Mouse (Mus musculus) neural tube, embryonic 12.5 days (tissue): ENCODE results near the gene Gm28038. TPM values are rescaled to one million over a fixed set of nuclear protein-coding genes. Genes with fewer than 3 reads are reported as not detected.

Experiments
- ATAC-seq: fragments of 200-750 bp; cut with Nextera tagmentation; 2 replicates; pipeline ENCODE4 v1.8.0; 2017; ENCODE audit warnings: low read depth, mild to moderate bottlenecking, moderate TSS enrichment, moderate library complexity; ENCODE audit not compliant: low FRiP score
- H3K27ac ChIP-seq: fragments of 300-500 bp; sonication (generic); 2 replicates; pipeline ENCODE4 v1.5.1; 2016
- H3K27me3 ChIP-seq: fragments of 300-500 bp; sonication (generic); replicated peaks from 2 replicates; pipeline ENCODE4 v1.6.1; 2016; ENCODE audit warnings: mild to moderate bottlenecking
- H3K36me3 ChIP-seq: fragments of 300-500 bp; sonication (generic); 2 replicates; pipeline ENCODE4 v1.6.1; 2016; ENCODE audit warnings: mild to moderate bottlenecking
- H3K4me1 ChIP-seq: fragments of 300-500 bp; sonication (generic); 2 replicates; pipeline ENCODE4 v1.6.1; 2016
- H3K4me2 ChIP-seq: fragments of 300-500 bp; sonication (generic); replicated peaks from 2 replicates; pipeline ENCODE4 v1.6.1; 2016; ENCODE audit warnings: mild to moderate bottlenecking
- H3K4me3 ChIP-seq: fragments of 300-500 bp; sonication (generic); 2 replicates; pipeline ENCODE4 v1.5.1; 2016
- H3K9ac ChIP-seq: fragments of 300-500 bp; sonication (generic); 2 replicates; pipeline ENCODE4 v1.6.1; 2016; ENCODE audit warnings: mild to moderate bottlenecking
- H3K9me3 ChIP-seq: fragments of 300-500 bp; sonication (generic); 2 replicates; pipeline ENCODE4 v1.6.1; 2016; ENCODE audit warnings: mild to moderate bottlenecking
- WGBS: fragments of 180-500 bp; shearing (Covaris S2); methylation state at CpG from one replicate; pipeline ENCODE4 v1.1.7; 2016; 5-methylcytosine and 5-hydroxymethylcytosine counted together
- polyA plus RNA-seq: library from polyadenylated mRNA; unstranded; fragments of >200 nt; fragmentation: Nextera tagmentation; extraction: Ambion mirVana; gene quantifications from 2 replicates; pipeline ENCODE4 v1.2.1, GENCODE M21; 2016

The Gm28038 gene
- polyA plus RNA-seq, 1 experiment from 2014 or later = not detected

DNA sequence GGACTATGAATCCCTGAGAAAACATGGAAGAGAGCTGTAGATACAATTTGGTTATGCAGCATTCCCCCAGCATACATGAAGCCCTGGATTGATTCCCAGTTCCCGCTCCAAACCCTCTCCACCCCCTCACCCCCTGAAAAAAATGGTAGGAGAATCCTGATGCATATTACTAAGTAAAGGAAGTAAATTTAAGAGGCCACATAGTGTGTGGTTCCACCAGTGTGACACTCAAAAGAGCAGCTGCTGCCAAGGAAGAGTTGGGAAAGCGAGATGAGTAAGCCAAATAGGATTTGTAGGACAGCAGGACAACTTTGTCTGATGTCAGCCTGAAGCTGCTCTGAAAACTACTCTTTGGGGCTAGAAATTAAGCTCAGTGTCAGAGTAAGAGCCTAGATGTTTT, 30.6 kb downstream of the Gm28038 start:
- ATAC-seq = no peak
- WGBS = 98% methylated on average over 2 of the region's 2 CpGs
- peaks cover 96% of the 10 kb centered on the region for H3K36me3 ChIP-seq
- no peak overlapping the region for H3K4me2 ChIP-seq
- no peak overlapping the region for H3K9ac ChIP-seq
- H3K4me3 ChIP-seq = no peak overlapping the region
- H3K27me3 ChIP-seq = no peaks in the 10 kb centered on the region
- H3K27ac ChIP-seq = no peak overlapping the region
- no peaks in the 10 kb centered on the region for H3K9me3 ChIP-seq
- H3K4me1 ChIP-seq = no peaks in the 10 kb centered on the region

- Histone ChIP-seq H3K27ac (no peak overlapping the region), H3K4me3 (no peak overlapping the region), H3K27me3 (no peaks in the 10 kb centered on the region), H3K9me3 (no peaks in the 10 kb centered on the region), H3K9ac (no peak overlapping the region), H3K4me2 (no peak overlapping the region), H3K36me3 (peaks cover 90% of the 10 kb centered on the region), H3K4me1 (no peaks in the 10 kb centered on the region)
- 96% methylated on average over 4 of the region's 4 CpGs for WGBS
- ATAC-seq = no peak
Observed at GRCm38 (mm10) chr2:30316136-30316535, 35.3 kb downstream of the Gm28038 start.

DNA sequence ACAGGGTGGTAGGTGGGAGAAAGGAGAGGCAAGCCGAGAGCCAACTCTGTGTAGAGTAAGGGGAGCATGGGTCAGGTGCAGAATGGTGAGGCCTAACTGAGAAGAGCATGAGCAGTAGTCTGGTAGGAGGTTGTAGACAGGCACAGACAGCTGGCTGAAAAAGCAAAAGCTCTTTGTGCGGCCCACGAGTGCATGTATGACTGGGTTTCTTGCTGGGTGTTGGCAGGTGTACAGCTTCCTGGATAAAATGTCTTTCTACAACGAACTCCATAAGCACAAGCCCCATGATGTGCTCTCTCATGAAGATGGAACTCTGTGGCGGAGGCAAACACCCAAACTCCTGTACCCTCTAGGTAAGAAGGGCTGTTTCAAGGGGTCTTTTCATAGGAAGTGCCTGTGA, 36.1 kb downstream of the Gm28038 start:
- no peak for ATAC-seq
- H3K4me1 ChIP-seq = no peaks in the 10 kb centered on the region
- H3K4me3 ChIP-seq = no peak overlapping the region
- H3K27me3 ChIP-seq = no peaks in the 10 kb centered on the region
- H3K27ac ChIP-seq = no peak overlapping the region
- no peak overlapping the region for H3K9ac ChIP-seq
- H3K4me2 ChIP-seq = no peak overlapping the region
- no peaks in the 10 kb centered on the region for H3K9me3 ChIP-seq
- WGBS = 94% methylated on average over 5 of the region's 5 CpGs
- peaks cover 91% of the 10 kb centered on the region for H3K36me3 ChIP-seq

- H3K27me3 ChIP-seq = no peaks in the 10 kb centered on the region
- no peaks in the 10 kb centered on the region for H3K4me1 ChIP-seq
- no peak overlapping the region for H3K4me3 ChIP-seq
- no peak overlapping the region for H3K27ac ChIP-seq
- WGBS = 90% methylated on average over 4 of the region's 4 CpGs
- ATAC-seq = no peak
- peaks cover 92% of the 10 kb centered on the region for H3K36me3 ChIP-seq
- no peaks in the 10 kb centered on the region for H3K9me3 ChIP-seq
- H3K9ac ChIP-seq = no peak overlapping the region
- no peak overlapping the region for H3K4me2 ChIP-seq
Observed at GRCm38 (mm10) chr2:30319260-30319659, 38.4 kb downstream of the Gm28038 start.

- Histone ChIP-seq H3K4me3 (no peak overlapping the region), H3K4me2 (no peak overlapping the region), H3K27me3 (no peaks in the 10 kb centered on the region), H3K27ac (no peak overlapping the region), H3K9ac (no peak overlapping the region), H3K36me3 (peaks cover 92% of the 10 kb centered on the region), H3K9me3 (no peaks in the 10 kb centered on the region), H3K4me1 (no peaks in the 10 kb centered on the region)
- ATAC-seq = no peak
- WGBS = 87% methylated on average over 7 of the region's 7 CpGs
Observed at GRCm38 (mm10) chr2:30323111-30323510, 42.3 kb downstream of the Gm28038 start.

GRCm38 (mm10) chr2:30325296-30325695, 44.5 kb downstream of the Gm28038 start:
- no peaks in the 10 kb centered on the region for H3K9me3 ChIP-seq
- no peak overlapping the region for H3K4me3 ChIP-seq
- no peak overlapping the region for H3K9ac ChIP-seq
- no peak overlapping the region for H3K4me2 ChIP-seq
- peaks cover 95% of the 10 kb centered on the region for H3K36me3 ChIP-seq
- ATAC-seq = no peak
- H3K27me3 ChIP-seq = no peaks in the 10 kb centered on the region
- no peak overlapping the region for H3K27ac ChIP-seq
- 95% methylated on average over 5 of the region's 5 CpGs for WGBS
- no peaks in the 10 kb centered on the region for H3K4me1 ChIP-seq

- no peak overlapping the region for H3K9ac ChIP-seq
- peaks cover 96% of the 10 kb centered on the region for H3K36me3 ChIP-seq
- no peak overlapping the region for H3K4me2 ChIP-seq
- ATAC-seq = no peak
- H3K27ac ChIP-seq = no peak overlapping the region
- no peaks in the 10 kb centered on the region for H3K9me3 ChIP-seq
- no peak overlapping the region for H3K4me3 ChIP-seq
- no peaks in the 10 kb centered on the region for H3K4me1 ChIP-seq
- 94% methylated on average over 7 of the region's 7 CpGs for WGBS
- H3K27me3 ChIP-seq = no peaks in the 10 kb centered on the region
Observed at GRCm38 (mm10) chr2:30327276-30327675, 46.4 kb downstream of the Gm28038 start.

- Histone ChIP-seq H3K9ac (no peak overlapping the region), H3K4me2 (no peak overlapping the region), H3K4me3 (no peak overlapping the region), H3K4me1 (no peaks in the 10 kb centered on the region), H3K36me3 (peaks cover 96% of the 10 kb centered on the region), H3K27ac (no peak overlapping the region), H3K9me3 (no peaks in the 10 kb centered on the region), H3K27me3 (no peaks in the 10 kb centered on the region)
- no peak for ATAC-seq
- 94% methylated on average over 3 of the region's 3 CpGs for WGBS
Observed at GRCm38 (mm10) chr2:30328791-30329190, 47.9 kb downstream of the Gm28038 start.

DNA sequence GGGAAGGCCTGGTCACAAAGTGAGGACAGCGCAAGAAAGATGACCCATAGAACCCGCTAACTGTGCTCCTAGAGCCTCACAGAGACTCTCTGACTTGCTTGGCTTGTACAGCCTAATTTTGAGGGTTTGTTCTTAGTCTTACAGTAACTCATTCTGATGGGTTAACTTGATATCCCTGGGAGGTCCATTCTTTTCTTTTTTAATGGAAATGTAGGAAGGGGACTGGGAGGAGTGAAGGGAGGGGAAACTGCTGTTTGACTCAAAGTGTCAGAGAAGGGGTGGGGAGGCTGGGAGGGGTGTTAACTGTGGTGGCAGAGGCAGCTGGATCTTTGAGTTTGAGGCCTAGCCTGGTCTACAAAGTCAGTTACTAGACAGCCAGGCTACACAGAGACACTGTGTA, 54.5 kb downstream of the Gm28038 start:
- Histone ChIP-seq H3K4me3 (no peak overlapping the region), H3K4me2 (no peak overlapping the region), H3K4me1 (no peaks in the 10 kb centered on the region), H3K27ac (no peak overlapping the region), H3K27me3 (no peaks in the 10 kb centered on the region), H3K9me3 (no peaks in the 10 kb centered on the region), H3K9ac (no peak overlapping the region), H3K36me3 (peaks cover 98% of the 10 kb centered on the region)
- WGBS = 89% methylated on average over 2 of the region's 2 CpGs
- no peak for ATAC-seq

DNA sequence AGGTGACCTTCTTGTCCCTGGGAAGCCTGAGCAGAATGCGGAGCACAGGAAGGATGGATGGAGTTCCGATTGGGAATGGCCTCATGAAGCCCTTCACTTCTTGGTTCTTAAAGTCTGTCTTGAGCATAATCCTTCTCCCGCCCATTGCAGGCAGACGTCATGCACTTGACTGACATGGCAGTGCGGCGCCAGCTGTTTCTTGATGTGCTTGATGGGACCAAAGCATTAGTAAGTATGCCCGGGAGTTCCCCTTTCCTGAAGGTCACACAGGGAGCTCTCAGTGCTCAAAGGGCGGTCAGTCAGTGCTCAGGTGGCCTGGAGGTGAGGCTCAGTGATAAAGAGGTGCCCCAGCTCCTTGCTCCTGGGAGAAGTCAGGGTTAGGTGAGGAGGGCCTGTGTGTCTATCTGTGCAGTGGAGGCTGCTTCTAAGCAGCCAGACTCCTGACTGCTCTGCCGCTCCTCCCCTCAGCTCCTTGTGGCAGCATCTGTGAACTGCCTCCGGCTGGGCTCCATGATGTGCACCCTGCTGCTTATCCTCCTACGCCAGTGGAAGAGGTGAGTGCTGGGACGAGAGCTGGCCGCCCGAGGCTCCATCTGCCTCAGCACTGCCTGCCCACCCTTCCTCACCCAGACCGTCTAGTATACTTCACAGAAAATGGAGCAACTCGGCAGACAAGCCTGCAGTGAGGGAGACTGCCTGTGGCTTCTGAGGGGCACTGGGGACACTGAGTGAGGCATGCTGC, 55.5 kb downstream of the Gm28038 start:
- 90% methylated on average over 16 of the region's 16 CpGs for WGBS
- Histone ChIP-seq H3K4me3 (no peak overlapping the region), H3K27me3 (no peaks in the 10 kb centered on the region), H3K9me3 (no peaks in the 10 kb centered on the region), H3K4me2 (no peak overlapping the region), H3K4me1 (no peaks in the 10 kb centered on the region), H3K9ac (no peak overlapping the region), H3K27ac (no peak overlapping the region), H3K36me3 (peaks cover 98% of the 10 kb centered on the region)
- no peak for ATAC-seq

DNA sequence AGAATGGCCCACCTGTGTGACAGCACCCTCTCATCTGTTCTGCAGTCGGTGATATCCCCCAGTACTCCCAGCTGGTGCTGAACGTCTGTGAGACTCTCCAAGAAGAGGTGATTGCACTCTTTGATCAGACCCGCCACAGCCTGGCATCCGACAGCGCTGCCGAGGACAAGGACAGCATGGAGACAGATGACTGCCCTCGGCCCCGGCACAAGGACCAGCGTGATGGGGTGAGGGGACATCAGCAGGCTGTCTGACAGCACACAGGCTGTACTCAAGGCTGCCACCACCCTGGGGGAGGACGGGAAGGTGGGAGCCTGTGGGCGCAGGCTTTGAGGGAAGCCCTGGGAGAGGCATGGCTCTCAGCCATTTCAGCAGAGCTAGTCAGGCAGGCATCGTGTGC, 56.3 kb downstream of the Gm28038 start:
- H3K27ac ChIP-seq = no peak overlapping the region
- H3K4me1 ChIP-seq = no peaks in the 10 kb centered on the region
- H3K36me3 ChIP-seq = peaks cover 98% of the 10 kb centered on the region
- H3K27me3 ChIP-seq = no peaks in the 10 kb centered on the region
- no peak for ATAC-seq
- 89% methylated on average over 12 of the region's 12 CpGs for WGBS
- no peak overlapping the region for H3K4me3 ChIP-seq
- H3K9ac ChIP-seq = no peak overlapping the region
- no peak overlapping the region for H3K4me2 ChIP-seq
- H3K9me3 ChIP-seq = no peaks in the 10 kb centered on the region

DNA sequence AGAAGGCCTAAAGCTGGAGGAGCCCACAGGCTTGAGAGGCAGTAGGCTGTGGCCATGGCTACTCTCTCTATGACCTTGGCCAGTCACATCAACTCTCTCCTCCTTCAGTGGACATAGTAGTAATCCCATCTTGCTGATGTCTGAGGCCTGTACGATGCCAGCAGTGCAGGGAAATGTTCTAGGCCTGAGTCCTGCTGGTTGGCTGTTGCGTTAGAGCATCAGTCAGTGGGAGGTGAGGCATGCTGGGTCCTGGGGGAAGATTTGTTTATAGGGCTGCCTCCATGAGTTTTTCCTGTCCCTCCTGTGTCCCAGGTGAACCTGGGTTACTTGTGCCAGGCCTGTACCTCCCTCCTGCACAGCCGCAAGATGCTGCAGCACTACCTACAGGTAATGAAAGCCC, 61.2 kb downstream of the Gm28038 start:
- H3K36me3 ChIP-seq = peaks cover 98% of the 10 kb centered on the region
- no peaks in the 10 kb centered on the region for H3K27me3 ChIP-seq
- no peak overlapping the region for H3K4me3 ChIP-seq
- no peaks in the 10 kb centered on the region for H3K4me1 ChIP-seq
- ATAC-seq = no peak
- 88% methylated on average over 3 of the region's 3 CpGs for WGBS
- H3K9me3 ChIP-seq = no peaks in the 10 kb centered on the region
- H3K9ac ChIP-seq = no peak overlapping the region
- H3K27ac ChIP-seq = no peak overlapping the region
- H3K4me2 ChIP-seq = no peak overlapping the region

DNA sequence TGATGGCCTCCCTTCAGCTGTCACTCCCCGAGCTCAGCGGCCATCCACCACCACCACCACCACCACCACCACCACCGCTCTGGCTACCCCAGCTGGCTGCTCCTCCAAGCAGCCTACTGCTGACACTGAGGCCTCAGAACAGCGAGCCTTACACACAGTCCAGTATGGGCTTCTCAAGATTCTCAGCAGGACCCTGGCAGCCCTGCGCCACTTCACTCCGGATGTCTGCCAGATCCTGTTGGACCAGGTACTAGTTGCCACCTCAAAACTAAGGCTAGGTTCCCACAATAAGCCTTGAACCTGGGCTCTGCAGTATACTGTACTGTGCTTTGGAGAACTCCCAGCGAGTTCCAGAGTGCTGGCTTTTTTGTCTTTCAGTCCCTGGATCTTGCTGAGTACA, 61.7 kb downstream of the Gm28038 start:
- WGBS = 95% methylated on average over 7 of the region's 7 CpGs
- no peaks in the 10 kb centered on the region for H3K27me3 ChIP-seq
- ATAC-seq = no peak
- H3K36me3 ChIP-seq = peaks cover 98% of the 10 kb centered on the region
- H3K4me3 ChIP-seq = no peak overlapping the region
- H3K4me2 ChIP-seq = no peak overlapping the region
- no peaks in the 10 kb centered on the region for H3K4me1 ChIP-seq
- no peak overlapping the region for H3K27ac ChIP-seq
- no peaks in the 10 kb centered on the region for H3K9me3 ChIP-seq
- no peak overlapping the region for H3K9ac ChIP-seq
